Mouse (Mus musculus): Measurements from ENCODE around the gene Sema3g.

Sema3g gene

GRCm38 (mm10) chr14:31232404-31233069, 14.9 kb downstream of the Sema3g start:
- no peak for DNase-seq (ENCODE audit: low spot score in 2 of 2)

DNA sequence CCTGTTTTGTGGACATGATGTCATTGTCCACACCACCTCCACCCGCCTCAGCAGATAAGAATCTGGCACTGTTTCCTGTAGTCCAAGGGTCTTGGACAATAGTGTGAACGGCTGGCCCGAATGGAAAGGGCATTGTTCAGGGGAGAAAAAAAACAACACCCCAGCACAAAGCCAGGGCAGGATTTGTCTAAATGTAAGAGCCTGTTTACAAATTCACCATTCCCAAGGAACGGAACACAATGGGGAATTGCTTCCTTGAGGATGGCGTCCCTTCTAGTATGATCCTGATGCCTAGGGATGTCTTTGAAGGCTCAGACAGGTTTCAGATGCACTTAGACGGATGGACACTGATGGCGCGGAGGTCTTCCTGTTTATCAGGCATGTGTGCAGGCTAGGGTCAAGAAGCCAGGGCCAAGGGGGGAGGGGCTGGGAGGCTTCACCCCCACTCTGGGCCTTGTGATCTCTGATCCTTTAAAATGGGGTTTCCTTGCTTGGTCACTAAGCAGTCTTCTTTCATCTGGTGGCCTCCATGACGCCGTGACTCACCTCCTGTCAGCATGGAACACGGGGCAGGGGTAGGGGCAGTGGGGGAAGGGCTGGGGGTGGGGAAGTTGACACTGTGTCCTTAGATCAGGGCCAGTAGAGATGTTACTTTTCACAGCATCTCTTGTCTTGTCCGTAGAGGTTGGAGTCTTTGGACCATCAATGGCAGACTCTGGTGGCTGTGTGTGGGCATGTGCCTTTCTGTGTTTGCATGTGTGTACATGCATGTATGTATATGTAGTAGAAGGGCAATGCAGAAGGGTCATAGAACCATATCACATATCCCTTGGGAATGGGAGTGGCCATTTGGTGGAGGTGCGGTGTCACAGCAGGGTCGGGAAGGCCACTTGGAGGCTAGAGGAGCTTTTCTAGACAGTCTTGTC, 15.7 kb downstream of the Sema3g start:
- DNase-seq (ENCODE audit: low spot score in 2 of 2): no peak

DNA sequence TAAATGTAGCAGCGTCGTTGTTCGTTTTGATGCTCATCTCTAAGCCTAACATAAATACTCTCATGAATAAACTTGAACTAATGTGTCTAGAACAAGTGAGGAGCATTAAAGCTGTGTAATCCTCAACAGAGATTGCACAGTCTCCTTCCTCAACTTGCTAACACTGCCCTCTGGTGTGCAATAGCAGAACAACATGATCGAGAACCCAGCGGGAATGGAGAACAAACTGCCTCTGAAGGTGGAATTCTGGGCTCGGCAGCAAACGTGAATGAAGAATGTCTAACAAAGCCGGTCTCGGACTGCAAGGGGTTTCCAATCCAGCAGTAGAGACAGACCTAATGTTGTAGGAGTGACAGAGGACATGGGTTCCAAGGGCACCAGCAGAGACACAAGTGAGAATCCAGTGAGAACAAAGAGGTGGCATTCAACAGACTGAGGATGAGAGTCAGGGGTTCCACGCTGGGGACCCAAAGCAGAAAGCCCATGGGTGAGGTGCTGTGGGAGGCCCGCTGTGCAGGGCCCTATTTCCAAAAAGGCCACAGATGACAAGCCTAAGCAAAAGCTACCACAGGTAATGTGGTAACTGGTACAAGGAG, 16.4 kb downstream of the Sema3g start:
- DNase-seq (ENCODE audit: low spot score in 2 of 2): peak in 1 of 2 experiments; percentile 67

GRCm38 (mm10) chr14:31237101-31237882, 19.6 kb downstream of the Sema3g start:
- DNase-seq (ENCODE audit: low spot score in 2 of 2): no peak

GRCm38 (mm10) chr14:31240528-31240927, 22.9 kb downstream of the Sema3g start:
- DNase-seq (ENCODE audit: low spot score in 2 of 2): no peak

DNA sequence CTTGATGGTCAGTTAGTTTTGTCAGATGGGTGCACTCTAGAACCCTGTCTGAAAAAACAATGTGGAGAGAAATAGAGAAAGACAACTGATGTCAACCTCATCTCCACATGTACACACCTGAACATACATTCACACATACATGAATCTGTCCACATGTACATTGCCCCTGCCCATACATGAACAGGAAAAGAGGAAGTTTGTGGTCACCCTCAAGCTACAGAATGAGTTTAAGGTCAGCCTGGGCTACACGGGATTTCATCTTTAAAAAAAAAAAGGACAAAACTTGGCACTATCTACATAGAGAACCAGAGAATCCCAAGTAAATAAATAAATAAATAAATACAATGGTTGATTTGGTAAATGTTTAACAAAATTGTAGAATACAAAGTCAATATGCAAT, 27.1 kb downstream of the Sema3g start:
- DNase-seq (ENCODE audit: low spot score in 2 of 2): no peak

DNA sequence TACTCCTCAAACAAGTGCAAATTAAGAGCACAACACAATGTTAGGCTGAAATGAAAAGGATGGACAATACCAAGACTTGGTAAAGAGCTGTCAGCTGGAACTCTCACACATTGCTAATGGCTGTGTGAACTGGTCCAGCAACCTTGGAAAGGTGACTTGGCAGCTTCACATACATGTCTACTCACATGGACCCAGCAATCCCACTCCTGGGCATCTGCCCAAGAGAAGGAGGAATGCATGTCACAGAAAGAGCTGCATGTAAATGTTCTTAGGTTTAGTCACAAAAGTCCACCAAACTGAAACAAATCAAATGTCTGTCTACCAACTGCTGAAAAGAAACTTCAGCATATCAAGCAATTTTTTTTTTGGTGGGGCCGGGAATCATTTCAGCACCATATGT, 28.3 kb downstream of the Sema3g start:
- no peak for DNase-seq (ENCODE audit: low spot score in 2 of 2)

GRCm38 (mm10) chr14:31248396-31248795, 30.7 kb downstream of the Sema3g start:
- no peak for DNase-seq (ENCODE audit: low spot score in 2 of 2)

GRCm38 (mm10) chr14:31250222-31251083, 32.8 kb downstream of the Sema3g start:
- no peak for DNase-seq (ENCODE audit: low spot score in 2 of 2)

DNA sequence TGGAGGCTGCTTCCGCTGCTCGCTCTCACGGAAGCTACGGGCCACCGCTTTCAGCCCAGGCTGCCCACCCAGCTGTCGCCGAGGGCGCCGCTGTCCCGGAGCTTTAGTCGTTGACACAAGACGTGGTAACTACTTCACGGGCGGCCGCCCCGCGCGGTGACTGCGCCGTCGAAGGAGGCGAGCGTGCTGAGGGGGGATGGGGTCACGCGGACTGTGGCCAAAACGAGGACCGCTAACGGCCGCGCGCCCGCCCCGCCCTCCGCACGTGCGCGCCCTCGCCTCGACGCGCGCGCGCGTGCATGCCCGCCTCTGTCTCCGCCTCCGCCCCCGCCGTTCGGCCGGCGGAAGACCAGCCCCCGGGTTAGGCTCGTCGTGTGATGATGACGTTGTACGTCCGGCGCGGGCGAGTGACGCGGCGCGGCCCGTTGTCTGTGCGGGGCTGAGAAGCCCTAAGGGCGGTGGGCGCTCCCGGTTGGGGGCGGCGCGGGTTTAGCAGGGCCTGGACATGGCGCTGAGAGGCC, 33.5 kb downstream of the Sema3g start, which contains the start of the genes Phf7 and Bap1:
TSS of gene Phf7 (minus strand) at position 234 of the 521 bp plus-strand sequence.
TSS of gene Bap1 (plus strand) at position 367 of the 521 bp plus-strand sequence.
- DNase-seq (ENCODE audit: low spot score in 2 of 2): peak; percentile 93 to 98

DNA sequence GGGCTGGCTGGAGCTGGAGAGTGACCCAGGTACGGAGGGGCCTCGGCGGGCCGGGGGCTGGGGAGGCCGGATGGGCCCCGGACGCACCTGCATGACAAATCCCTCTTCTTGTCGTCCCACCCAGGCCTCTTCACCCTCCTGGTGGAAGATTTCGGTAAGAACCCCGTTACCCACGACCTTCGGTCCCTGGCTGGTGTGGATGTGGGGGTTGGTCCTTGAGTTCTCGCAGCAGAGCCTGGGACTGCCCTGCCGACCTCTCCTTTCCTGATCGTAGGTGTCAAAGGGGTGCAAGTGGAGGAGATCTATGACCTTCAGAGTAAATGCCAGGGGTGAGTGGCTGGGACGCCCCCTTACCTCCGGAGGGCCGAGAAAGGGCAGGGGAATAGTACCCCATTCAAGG, 34.0 kb downstream of the Sema3g start:
- DNase-seq (ENCODE audit: low spot score in 2 of 2): no peak

- DNase-seq (ENCODE audit: low spot score in 2 of 2): no peak
Measured at GRCm38 (mm10) chr14:31252091-31252490, 34.4 kb downstream of the Sema3g start.

DNA sequence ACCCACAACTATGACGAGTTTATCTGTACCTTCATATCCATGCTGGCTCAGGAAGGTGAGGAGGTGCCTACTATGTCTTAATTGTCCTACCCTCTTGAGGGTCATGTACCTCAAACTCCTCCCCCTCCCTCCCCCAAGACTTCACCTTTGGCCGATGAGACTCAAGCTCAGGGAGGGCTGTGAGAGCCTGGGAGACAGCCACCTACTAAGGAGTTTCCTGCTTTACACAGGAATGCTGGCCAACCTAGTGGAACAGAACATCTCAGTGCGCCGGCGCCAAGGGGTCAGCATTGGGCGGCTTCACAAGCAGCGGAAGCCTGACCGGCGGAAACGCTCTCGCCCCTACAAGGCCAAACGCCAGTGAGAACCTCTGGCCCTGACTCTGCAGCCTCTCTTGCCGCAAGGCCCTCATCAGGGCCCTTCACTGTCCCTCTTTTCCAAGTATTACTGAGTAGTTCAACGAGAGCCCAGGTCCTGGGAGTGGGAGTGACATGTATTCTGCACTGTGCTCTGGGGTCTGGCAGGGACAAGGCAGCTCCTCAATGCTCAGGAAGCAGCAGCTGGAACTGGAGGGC, 40.9 kb downstream of the Sema3g start:
- DNase-seq (ENCODE audit: low spot score in 2 of 2): no peak

DNA sequence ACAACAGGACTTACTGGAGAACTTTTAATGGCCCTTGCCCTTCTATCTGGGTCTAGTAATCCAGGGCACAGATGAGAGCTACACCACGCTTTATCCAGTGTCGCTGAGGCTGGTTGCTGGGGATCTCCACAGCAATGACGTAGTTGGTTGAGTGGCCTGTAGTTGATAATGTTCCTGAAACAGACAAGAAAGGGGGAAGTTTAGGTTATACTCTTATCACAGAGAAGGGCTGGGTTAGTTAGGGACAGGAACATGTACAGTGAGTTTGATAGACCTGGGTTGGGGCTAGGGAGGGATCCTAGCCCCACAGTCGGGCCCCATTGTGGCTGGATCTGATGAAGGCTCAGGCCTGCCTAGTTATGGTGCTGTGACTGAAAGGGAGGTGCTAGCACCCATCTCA, 42.7 kb downstream of the Sema3g start:
- no peak for DNase-seq (ENCODE audit: low spot score in 2 of 2)

- no peak for DNase-seq (ENCODE audit: low spot score in 2 of 2)
Measured at GRCm38 (mm10) chr14:31260932-31261331, 43.3 kb downstream of the Sema3g start.

DNA sequence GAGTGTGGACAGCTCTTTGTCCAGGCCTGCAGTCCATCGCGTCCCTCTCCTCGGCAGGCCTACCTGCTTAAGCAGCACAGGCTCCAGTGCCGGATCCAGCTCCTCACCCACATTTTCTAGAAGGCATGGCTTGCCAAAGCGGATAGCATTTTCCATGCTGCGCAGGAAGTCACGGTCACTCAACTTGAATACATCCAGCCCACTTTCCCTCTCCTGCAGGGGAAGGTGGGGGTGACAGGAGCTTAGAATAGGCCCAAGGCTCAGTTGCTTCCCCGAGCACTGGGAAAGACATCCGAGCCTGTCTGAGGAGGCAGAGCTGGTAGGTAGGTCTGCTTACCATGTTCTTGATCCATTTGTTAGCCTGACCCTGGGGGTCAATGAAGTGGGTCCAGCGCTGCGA, 50.0 kb downstream of the Sema3g start:
- no peak for DNase-seq (ENCODE audit: low spot score in 2 of 2)

GRCm38 (mm10) chr14:31268301-31269001, 50.8 kb downstream of the Sema3g start:
- DNase-seq (ENCODE audit: low spot score in 2 of 2): no peak

DNA sequence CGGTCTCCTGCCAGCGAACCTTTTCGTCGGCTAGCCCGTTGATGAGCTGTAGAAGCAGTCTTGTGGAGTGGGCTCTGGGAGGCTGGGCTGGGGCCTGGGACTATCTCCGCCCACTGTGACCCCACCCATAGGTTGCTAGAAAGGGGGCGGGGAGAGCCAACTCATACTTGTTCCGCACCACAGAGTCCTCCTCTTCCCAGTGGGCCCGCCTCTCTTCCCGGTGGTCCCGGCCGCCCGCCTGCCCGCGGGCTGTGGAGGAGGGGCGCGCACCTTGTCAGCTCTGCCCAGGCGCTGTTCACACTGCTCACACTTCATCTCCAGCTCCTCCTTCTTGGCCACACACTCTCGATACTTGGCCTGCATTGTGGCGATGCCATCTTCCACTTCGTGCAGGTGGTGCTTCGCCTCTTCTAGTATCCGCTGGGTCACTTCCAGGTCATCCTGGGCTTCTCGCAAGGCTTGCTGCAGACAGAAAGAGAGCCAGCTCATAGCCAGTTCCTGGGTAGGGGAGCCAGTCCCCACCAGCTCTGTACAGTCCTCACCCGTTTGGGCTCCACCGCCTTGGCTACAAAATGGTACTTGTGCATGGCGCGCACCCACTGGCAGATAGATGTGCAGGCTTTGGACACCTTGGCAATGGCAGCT, 51.9 kb downstream of the Sema3g start:
- no peak for DNase-seq (ENCODE audit: low spot score in 2 of 2)

DNA sequence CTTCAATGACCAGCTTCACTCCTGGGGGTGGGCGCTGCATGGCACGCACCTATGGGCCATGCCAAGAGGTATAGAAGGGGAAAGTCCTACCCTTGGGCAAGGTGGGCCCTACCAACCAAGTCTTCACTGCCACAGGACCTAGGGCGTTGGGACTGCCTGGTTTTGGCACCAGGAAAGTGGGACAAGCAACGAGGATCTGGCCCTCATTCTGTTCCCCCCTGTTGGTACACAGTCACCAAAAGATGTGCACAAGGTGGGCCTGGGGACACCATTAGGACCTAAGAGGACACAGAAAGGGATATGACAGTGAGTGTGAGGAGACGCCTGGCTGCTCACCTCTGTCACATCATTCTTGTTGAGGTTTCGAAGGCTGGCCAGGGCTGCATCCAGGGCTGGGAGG, 53.5 kb downstream of the Sema3g start:
- no peak for DNase-seq (ENCODE audit: low spot score in 2 of 2)

Measured in spleen, postnatal 14 days (tissue).